Mouse (Mus musculus): Measurements from ENCODE around the gene Dip2b. TPM values are rescaled to one million over a fixed set of nuclear protein-coding genes. Genes with fewer than 3 reads are reported as not detected.

Dip2b gene
- total RNA-seq (2014; rRNA removed) (3.1 and 5.3 TPM in 2 replicates), polyA plus RNA-seq (2012; rRNA removed) (2.0 TPM in 2 replicates)

GRCm38 (mm10) chr15:100038470-100038971, at the start of gene Dip2b:
Dip2b (plus strand) TSS chr15:100038664.
- peak; percentile 49 for DNase-seq (ENCODE audit: extremely low read depth, low read depth, low spot score)
- peak within 1 kb of the TSS; percentile 98 for H3K9ac ChIP-seq (ENCODE audit: low read depth, low read length)
- no peaks in the 10 kb centered on the region for H3K27me3 ChIP-seq (ENCODE audit: control insufficient read depth, insufficient read depth, low read length)
- H3K4me1 ChIP-seq (ENCODE audit: control insufficient read depth, insufficient read depth, low read length), result peaks cover 5% of the 10 kb centered on the region
- under 1% methylated on average over 58 of the region's 68 CpGs for WGBS
- H3K36me3 ChIP-seq (ENCODE audit: control insufficient read depth, insufficient read depth, low read length), result no peaks in the 10 kb centered on the region
- H3K79me2 ChIP-seq (ENCODE audit: control insufficient read depth, insufficient read depth, low read length), result peaks cover 14% of the 10 kb centered on the region
- TF ChIP-seq CTCF (IDR thresholded peaks at IDR 0.05; ENCODE audit: low read depth, low read length), result peak; percentile 96
- TF ChIP-seq POLR2A (IDR thresholded peaks at IDR 0.05; ENCODE audit: extremely low read depth, insufficient read depth, low read length), result 0 out of 2 replicates have a peak, but pooled peaks have one; percentile 33
- H3K4me3 ChIP-seq (ENCODE audit: insufficient read depth, low read depth, low read length), result peak within 1 kb of the TSS; percentile 94
- H3K27ac ChIP-seq (replicated peaks; ENCODE audit: insufficient read depth, low read depth, low read length), result peak within 1 kb of the TSS; percentile 82

GRCm38 (mm10) chr15:99993100-99993499, 45.4 kb upstream of the Dip2b start:
- Histone ChIP-seq H3K36me3 (ENCODE audit: control insufficient read depth, insufficient read depth, low read length) (peaks cover 50% of the 10 kb centered on the region), H3K9ac (ENCODE audit: low read depth, low read length) (no peak overlapping the region), H3K27ac (replicated peaks; ENCODE audit: insufficient read depth, low read depth, low read length) (no peak overlapping the region), H3K4me3 (ENCODE audit: insufficient read depth, low read depth, low read length) (no peak overlapping the region), H3K27me3 (ENCODE audit: control insufficient read depth, insufficient read depth, low read length) (no peaks in the 10 kb centered on the region), H3K79me2 (ENCODE audit: control insufficient read depth, insufficient read depth, low read length) (no peaks in the 10 kb centered on the region), H3K4me1 (ENCODE audit: control insufficient read depth, insufficient read depth, low read length) (no peaks in the 10 kb centered on the region)
- DNase-seq (ENCODE audit: extremely low read depth, low read depth, low spot score), result no peak
- TF ChIP-seq CTCF (IDR thresholded peaks at IDR 0.05; ENCODE audit: low read depth, low read length), result no peak
- TF ChIP-seq POLR2A (IDR thresholded peaks at IDR 0.05; ENCODE audit: extremely low read depth, insufficient read depth, low read length), result no peak
- 96% methylated on average over 1 of the region's 1 CpGs for WGBS

- no peaks in the 10 kb centered on the region for H3K79me2 ChIP-seq (ENCODE audit: control insufficient read depth, insufficient read depth, low read length)
- no peaks in the 10 kb centered on the region for H3K27me3 ChIP-seq (ENCODE audit: control insufficient read depth, insufficient read depth, low read length)
- peak; percentile 21 for DNase-seq (ENCODE audit: extremely low read depth, low read depth, low spot score)
- no peak overlapping the region for H3K9ac ChIP-seq (ENCODE audit: low read depth, low read length)
- WGBS, result 71% methylated on average over 6 of the region's 6 CpGs
- H3K4me1 ChIP-seq (ENCODE audit: control insufficient read depth, insufficient read depth, low read length), result no peaks in the 10 kb centered on the region
- TF ChIP-seq CTCF (IDR thresholded peaks at IDR 0.05; ENCODE audit: low read depth, low read length) (no peak), POLR2A (IDR thresholded peaks at IDR 0.05; ENCODE audit: extremely low read depth, insufficient read depth, low read length) (no peak)
- H3K4me3 ChIP-seq (ENCODE audit: insufficient read depth, low read depth, low read length), result no peak overlapping the region
- peaks cover 53% of the 10 kb centered on the region for H3K36me3 ChIP-seq (ENCODE audit: control insufficient read depth, insufficient read depth, low read length)
- H3K27ac ChIP-seq (replicated peaks; ENCODE audit: insufficient read depth, low read depth, low read length), result no peak overlapping the region
Observed at GRCm38 (mm10) chr15:99997114-99997804, 41.2 kb upstream of the Dip2b start.

GRCm38 (mm10) chr15:99999390-99999789, 39.1 kb upstream of the Dip2b start:
- Histone ChIP-seq H3K9ac (ENCODE audit: low read depth, low read length) (no peak overlapping the region), H3K4me3 (ENCODE audit: insufficient read depth, low read depth, low read length) (no peak overlapping the region), H3K36me3 (ENCODE audit: control insufficient read depth, insufficient read depth, low read length) (peaks cover 58% of the 10 kb centered on the region), H3K4me1 (ENCODE audit: control insufficient read depth, insufficient read depth, low read length) (no peaks in the 10 kb centered on the region), H3K79me2 (ENCODE audit: control insufficient read depth, insufficient read depth, low read length) (0 out of 2 replicates have a peak, but pooled peaks cover 2% of the 10 kb centered on the region), H3K27me3 (ENCODE audit: control insufficient read depth, insufficient read depth, low read length) (no peaks in the 10 kb centered on the region), H3K27ac (replicated peaks; ENCODE audit: insufficient read depth, low read depth, low read length) (no peak overlapping the region)
- no peak for TF ChIP-seq CTCF (IDR thresholded peaks at IDR 0.05; ENCODE audit: low read depth, low read length)
- TF ChIP-seq POLR2A (IDR thresholded peaks at IDR 0.05; ENCODE audit: extremely low read depth, insufficient read depth, low read length), result no peak
- DNase-seq (ENCODE audit: extremely low read depth, low read depth, low spot score), result no peak
- WGBS, result 93% methylated on average over 1 of the region's 1 CpGs

- TF ChIP-seq POLR2A (IDR thresholded peaks at IDR 0.05; ENCODE audit: extremely low read depth, insufficient read depth, low read length) (no peak), CTCF (IDR thresholded peaks at IDR 0.05; ENCODE audit: low read depth, low read length) (no peak)
- Histone ChIP-seq H3K79me2 (ENCODE audit: control insufficient read depth, insufficient read depth, low read length) (0 out of 2 replicates have a peak, but pooled peaks cover 2% of the 10 kb centered on the region), H3K27ac (replicated peaks; ENCODE audit: insufficient read depth, low read depth, low read length) (no peak overlapping the region), H3K4me1 (ENCODE audit: control insufficient read depth, insufficient read depth, low read length) (no peaks in the 10 kb centered on the region), H3K36me3 (ENCODE audit: control insufficient read depth, insufficient read depth, low read length) (peaks cover 73% of the 10 kb centered on the region), H3K9ac (ENCODE audit: low read depth, low read length) (no peak overlapping the region), H3K27me3 (ENCODE audit: control insufficient read depth, insufficient read depth, low read length) (no peaks in the 10 kb centered on the region), H3K4me3 (ENCODE audit: insufficient read depth, low read depth, low read length) (no peak overlapping the region)
- 86% methylated on average over 7 of the region's 7 CpGs for WGBS
- DNase-seq (ENCODE audit: extremely low read depth, low read depth, low spot score), result no peak
Observed at GRCm38 (mm10) chr15:100004677-100005273, 33.7 kb upstream of the Dip2b start.
